Mouse (Mus musculus) kidney, postnatal 36 days (tissue): Measurements from ENCODE around the gene Igf1r.

Source experiments
- DNase-seq, 2 experiments: peaks; one replicate each; pipeline ENCODE4 v3.0.0; 2021 to 2022; ENCODE audit warnings: mixed read lengths in 2 of 2

Igf1r gene

GRCm38 (mm10) chr7:68182773-68183172 lies 230.1 kb downstream of the Igf1r start:
- peak in 1 of 2 experiments; percentile 22 for DNase-seq

- peak; percentile 9 to 33 for DNase-seq
Measured at GRCm38 (mm10) chr7:68183421-68183820, 230.8 kb downstream of the Igf1r start.

GRCm38 (mm10) chr7:68189211-68189610 lies 236.6 kb downstream of the Igf1r start:
- DNase-seq = no peak

- DNase-seq = no peak
Measured at GRCm38 (mm10) chr7:68189691-68190456, 237.2 kb downstream of the Igf1r start.

DNA sequence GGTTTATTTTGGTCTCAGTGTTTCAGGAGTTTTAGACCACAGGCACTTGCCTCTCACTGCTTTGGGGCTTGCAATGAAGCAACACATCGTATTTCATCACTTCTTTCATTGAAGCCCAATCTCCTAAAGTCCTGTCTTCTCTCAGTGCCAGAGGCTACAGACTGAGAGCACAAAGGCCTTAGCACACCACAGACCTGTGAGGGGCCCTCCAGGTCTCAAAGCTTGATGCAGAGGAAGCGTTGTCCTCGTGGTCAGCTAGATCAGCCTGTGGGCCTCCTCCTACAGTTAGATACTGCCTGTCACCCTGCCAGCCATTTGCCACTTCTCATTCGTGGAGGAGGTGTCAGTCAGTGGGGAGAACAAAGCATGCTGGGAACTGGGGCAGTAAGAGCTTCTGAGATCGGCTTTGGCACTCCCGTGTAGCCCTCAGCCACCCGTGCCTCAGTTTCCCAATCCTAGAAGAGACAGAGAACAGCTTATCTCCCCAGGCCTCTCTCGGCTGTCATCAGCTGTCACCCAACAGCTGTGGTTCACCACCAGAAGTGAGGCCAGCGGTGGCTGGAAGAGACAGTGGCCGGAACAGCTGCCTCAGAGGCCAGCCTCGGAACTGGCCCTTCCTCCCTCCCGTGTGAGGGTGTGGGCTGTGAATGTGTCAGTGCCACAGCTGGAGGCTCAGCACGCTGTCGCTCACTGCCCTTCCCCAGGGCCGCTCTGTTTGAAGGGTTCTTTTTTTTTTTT lies 241.5 kb downstream of the Igf1r start:
- no peak for DNase-seq

DNA sequence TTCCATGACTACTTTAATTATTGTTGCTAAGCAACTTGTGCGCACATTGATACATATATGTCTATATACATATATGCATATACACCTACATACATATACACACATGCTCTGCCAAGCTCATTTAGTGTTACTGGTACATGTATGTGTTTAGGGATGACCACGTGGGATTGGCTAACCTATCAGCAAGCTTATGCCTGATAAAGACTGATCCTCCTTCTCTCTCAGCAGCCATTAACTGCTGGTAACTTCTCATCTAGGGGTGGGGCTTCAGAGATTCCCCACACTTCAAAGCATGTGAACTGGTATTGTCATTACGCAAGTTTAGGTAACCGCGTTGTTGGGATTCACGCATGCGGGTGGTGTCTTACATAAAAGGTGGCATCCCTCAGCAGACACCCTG lies 247.0 kb downstream of the Igf1r start:
- DNase-seq = no peak

DNA sequence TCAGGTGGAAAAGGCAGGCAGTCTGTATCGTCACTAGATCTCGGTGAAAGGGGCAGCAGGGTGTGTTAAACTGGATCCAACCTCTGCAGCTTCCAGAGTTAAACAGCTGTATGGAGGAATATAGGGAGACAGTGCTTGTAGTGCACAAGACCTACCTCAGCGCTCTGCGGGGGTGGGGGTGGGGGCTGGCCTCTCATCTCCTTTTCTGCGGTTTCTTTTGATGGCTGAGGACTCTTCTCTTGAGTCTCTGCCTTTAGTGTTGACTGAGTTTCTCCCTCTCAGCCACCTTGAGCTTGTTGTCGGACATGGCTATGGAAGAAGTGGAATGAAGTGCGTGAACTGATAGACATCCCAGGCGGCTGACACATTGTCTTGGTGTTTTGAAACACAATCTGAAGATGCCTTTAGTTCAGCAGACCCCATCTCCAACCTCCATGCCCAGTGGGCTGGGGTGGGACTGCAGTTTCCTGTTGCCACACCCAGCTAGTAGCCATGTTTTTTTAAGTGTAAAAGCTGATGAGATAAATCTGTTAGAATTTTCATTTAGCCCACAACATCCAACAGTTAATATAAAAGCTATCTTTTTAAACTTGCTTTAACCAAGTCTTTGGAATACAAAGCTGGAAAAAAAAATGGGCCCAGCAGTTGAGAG lies 253.3 kb downstream of the Igf1r start:
- DNase-seq = no peak

- no peak for DNase-seq
Measured at GRCm38 (mm10) chr7:68209039-68209438, 256.4 kb downstream of the Igf1r start.

DNA sequence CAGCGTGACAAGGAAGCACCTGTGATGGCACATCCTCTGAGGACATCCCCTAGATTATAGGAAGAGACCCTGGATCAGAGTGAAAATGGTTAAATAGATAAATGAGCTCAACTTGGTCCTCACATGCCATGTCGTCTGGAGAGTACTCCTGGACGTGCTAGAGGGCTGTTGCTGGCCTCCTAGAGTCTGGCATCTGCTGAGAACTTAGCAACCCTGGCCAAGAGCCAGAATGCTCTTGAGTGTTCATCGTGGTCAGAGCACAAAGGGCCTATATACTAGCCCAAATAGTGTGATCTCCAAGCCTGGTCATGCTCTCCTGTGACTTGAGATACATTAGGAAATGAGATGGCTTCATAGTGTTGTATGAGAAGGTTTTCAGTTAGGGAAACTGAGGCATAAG lies 257.8 kb downstream of the Igf1r start:
- DNase-seq = peak; percentile 11 to 45

GRCm38 (mm10) chr7:68211883-68212282 lies 259.3 kb downstream of the Igf1r start:
- no peak for DNase-seq

DNA sequence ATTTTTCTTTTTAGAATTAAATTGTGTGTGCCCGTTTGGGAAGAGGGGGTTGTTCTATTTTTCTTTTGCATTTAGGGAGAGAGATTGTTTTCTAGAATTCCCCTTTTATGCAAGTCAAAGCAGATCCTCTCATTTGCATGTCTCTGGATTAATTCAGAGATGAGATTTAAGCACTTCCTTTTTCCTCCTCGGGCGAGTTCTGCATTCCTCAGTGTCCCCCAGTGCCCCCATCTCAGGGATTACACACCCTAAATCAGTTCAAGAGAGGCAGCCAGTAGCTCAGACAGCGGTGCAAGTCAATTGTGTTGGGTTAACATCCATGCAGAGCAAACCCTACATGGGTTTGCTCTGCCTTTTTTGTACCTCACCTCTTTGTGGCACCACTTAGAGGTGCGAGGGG lies 261.2 kb downstream of the Igf1r start:
- no peak for DNase-seq

- DNase-seq = no peak
Measured at GRCm38 (mm10) chr7:68215522-68216070, 263.0 kb downstream of the Igf1r start.

DNA sequence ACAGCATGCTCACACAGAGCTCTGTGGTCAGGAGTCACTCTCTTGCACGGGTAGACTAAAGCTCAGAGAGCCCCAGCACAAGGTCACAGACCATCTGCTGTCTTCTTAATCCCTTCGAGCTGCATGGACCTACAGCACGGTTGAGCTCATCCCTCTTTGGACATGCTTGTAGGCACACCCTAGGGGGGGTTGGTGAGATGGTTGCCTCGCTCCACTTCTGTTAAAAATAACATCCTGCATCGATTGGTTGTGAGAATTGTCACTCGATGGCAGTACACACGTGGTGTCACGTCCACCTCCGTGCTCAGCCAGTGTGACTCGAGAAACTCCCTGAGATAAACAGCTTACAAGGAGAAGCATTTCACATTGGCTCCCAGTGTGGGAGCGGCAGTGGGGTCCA lies 266.3 kb downstream of the Igf1r start:
- no peak for DNase-seq

GRCm38 (mm10) chr7:68221677-68222230 lies 269.1 kb downstream of the Igf1r start:
- DNase-seq = peak in 1 of 2 experiments; percentile 15

DNA sequence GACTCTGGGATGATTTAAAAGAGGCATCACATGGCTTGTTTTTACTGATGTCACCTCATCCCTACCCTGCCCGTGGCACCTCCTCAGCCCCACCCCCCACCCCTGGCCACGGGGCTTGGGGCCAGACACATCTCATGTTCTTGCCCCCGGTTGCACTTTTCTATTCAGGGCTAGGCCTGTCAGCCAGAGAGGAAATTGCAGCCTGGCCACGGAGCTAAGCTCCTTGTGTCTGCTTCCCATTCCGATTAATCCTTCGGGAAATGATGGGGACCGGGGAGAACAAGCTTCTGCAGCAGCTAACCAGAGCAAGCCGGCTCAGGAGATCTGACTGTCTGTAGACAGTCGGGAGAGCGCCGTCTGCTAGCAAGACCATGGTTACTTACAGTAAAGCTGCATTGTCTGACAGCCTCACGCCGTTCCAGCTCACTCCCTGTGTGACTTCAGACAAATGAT lies 270.8 kb downstream of the Igf1r start:
- peak; percentile 71 to 73 for DNase-seq

DNA sequence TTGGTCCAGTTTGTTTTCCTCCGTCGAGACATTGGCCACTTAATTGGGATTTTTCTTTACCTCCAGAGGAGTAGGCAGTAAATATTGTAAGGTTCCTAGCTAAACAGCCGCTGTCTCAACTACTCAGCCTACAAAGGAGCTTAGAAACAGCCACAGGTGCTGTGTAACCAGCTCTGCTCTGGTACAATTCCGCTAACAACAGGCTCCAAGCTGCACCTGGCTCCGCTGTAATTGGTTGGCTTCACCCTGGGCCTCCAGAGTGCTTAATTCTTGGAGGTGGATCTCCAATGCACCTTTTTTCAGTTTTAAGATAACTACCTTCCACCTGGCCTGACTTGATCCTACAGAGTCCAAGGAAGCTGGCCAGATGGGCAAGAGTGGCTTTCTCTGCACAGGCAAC lies 271.4 kb downstream of the Igf1r start:
- DNase-seq = no peak

DNA sequence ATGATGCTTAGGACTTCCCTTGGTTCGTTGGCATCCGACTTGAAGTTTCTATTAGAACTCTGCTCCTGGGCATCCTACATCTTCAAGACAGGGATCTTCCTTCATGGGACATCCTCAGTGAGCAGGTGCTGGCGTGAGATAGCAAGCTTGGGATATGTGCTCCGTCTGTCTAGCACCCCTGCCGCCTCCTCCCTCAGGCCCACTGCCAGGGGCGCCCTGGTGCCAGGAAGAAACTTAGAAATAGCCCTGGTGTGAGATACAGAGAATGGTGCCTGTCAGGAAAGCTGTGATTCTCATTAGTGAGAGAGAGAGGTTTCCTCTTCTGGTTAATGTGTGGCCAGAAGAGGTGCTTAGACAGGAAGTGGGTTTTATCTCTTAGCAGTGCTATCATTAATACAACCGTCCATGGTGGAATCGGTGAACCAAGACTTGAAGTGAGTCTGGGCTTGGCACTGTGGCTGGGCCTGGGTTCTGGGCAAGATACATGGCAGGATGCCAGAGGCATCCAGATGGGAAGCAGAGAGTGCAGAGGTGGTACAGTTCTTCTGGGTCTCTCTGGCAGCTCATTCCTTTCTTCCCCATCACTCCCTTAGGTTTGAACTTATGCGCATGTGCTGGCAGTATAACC lies 272.9 kb downstream of the Igf1r start:
- no peak for DNase-seq

DNA sequence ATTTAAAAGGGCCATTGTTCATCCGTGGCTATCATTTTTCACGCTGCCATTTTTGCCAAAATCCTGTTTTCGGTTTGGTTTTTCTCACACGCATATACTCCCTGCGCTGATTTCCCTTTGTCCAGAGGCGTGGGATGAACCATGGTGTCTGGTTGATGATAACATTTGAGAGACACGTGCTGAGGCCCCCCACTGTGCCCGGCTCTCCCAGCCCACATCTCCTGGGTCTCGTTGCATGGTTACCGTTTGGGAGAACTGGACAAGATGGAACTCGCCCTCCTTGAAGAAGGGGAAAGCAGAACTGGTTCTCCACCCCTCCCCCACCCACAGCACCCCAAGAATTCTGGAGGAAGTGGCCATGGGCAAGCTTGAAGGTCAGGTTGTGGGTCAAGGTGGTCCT lies 274.4 kb downstream of the Igf1r start:
- DNase-seq = no peak

DNA sequence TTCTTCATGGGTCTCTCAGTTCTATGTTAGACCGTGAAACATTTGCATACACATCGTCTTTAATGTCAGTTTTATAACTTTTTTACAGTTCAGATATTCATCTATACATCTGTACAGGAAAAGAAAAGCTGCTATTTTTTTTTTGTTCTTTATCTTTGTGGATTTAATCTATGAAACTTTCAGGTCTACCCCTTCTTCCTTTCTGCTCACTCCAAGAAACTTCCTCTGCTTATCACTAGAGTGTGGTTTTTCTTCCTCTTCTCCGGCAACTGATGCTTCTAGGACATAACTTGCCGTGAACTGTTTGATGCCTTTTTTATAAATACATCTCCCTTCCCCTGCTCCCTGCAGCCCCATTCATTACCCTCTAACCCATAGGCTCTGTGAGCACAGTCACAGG lies 275.0 kb downstream of the Igf1r start:
- DNase-seq = no peak

- no peak for DNase-seq
Measured at GRCm38 (mm10) chr7:68228491-68228890, 275.9 kb downstream of the Igf1r start.

DNA sequence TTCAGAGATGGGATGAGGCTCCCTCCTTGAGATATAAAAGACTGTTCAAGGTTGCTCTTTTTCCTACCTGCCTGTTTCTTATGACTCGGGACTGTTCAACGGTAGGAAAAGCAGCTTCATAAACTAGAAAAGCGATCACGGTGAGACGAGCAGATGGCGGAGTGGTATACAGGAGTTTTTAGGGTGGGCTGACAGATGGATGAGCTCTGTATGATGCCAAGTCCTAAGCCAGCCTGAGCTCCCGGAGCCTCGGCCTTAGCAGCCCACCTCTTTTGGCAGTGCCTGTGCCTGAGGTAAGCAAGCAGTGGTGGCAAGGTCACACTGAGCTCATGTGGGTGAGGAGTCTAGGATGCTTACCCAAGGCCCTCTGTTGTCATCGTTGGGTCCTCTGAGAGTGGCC lies 278.2 kb downstream of the Igf1r start:
- DNase-seq = no peak

DNA sequence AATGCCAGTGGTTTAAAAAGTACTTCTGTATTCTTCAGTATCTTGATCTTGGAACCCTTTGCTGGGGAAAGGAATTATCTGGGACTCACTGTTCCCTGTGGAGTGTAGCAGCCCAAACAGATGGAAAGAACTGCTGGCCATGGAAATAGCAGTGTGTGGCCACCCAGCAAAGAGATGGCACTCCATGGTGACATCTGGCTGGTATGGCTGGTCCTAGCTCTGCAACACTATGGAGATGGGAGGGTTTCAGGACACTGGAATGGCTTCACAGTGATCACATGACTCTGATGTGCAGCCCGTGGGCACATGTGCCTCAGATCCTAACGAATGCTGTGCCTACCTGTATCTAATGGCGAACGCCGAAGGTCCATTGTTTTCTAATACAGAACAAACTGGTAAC lies 279.9 kb downstream of the Igf1r start:
- DNase-seq = no peak
